Mouse (Mus musculus): ENCODE results near the gene Rarb. TPM values are rescaled to one million over a fixed set of nuclear protein-coding genes. Genes with fewer than 3 reads are reported as not detected.

The Rarb gene
- polyA plus RNA-seq (2012; rRNA removed): 19.8 and 20.0 TPM in 2 replicates

GRCm38 (mm10) chr14:16818602-16819250 lies at the start of gene Rarb:
Rarb (minus strand) TSS chr14:16819156.
- no peak for DNase-seq (ENCODE audit: low read depth)
- TF ChIP-seq CTCF (IDR thresholded peaks at IDR 0.05; ENCODE audit: borderline replicate concordance, extremely low read depth, insufficient read depth, insufficient read length) (no peak), POLR2A (IDR thresholded peaks at IDR 0.05; ENCODE audit: borderline replicate concordance, extremely low read depth, insufficient read depth, insufficient read length, poor library complexity, severe bottlenecking) (no peak)

- no peak for DNase-seq (ENCODE audit: low read depth)
- TF ChIP-seq POLR2A (IDR thresholded peaks at IDR 0.05; ENCODE audit: borderline replicate concordance, extremely low read depth, insufficient read depth, insufficient read length, poor library complexity, severe bottlenecking) (no peak), CTCF (IDR thresholded peaks at IDR 0.05; ENCODE audit: borderline replicate concordance, extremely low read depth, insufficient read depth, insufficient read length) (no peak)
Measured at GRCm38 (mm10) chr14:16842036-16842435, 23.1 kb upstream of the Rarb start.

GRCm38 (mm10) chr14:16841597-16841989 lies 22.6 kb upstream of the Rarb start:
- DNase-seq (ENCODE audit: low read depth): no peak
- TF ChIP-seq POLR2A (IDR thresholded peaks at IDR 0.05; ENCODE audit: borderline replicate concordance, extremely low read depth, insufficient read depth, insufficient read length, poor library complexity, severe bottlenecking) (no peak), CTCF (IDR thresholded peaks at IDR 0.05; ENCODE audit: borderline replicate concordance, extremely low read depth, insufficient read depth, insufficient read length) (no peak)

GRCm38 (mm10) chr14:16840951-16841596 lies 22.1 kb upstream of the Rarb start:
- no peak for TF ChIP-seq POLR2A (IDR thresholded peaks at IDR 0.05; ENCODE audit: borderline replicate concordance, extremely low read depth, insufficient read depth, insufficient read length, poor library complexity, severe bottlenecking)
- no peak for TF ChIP-seq CTCF (IDR thresholded peaks at IDR 0.05; ENCODE audit: borderline replicate concordance, extremely low read depth, insufficient read depth, insufficient read length)
- DNase-seq (ENCODE audit: low read depth): peak; percentile 86

- TF ChIP-seq CTCF (IDR thresholded peaks at IDR 0.05; ENCODE audit: borderline replicate concordance, extremely low read depth, insufficient read depth, insufficient read length) (no peak), POLR2A (IDR thresholded peaks at IDR 0.05; ENCODE audit: borderline replicate concordance, extremely low read depth, insufficient read depth, insufficient read length, poor library complexity, severe bottlenecking) (no peak)
- no peak for DNase-seq (ENCODE audit: low read depth)
Measured at GRCm38 (mm10) chr14:16840135-16840534, 21.2 kb upstream of the Rarb start.

GRCm38 (mm10) chr14:16815096-16815741 lies 3.7 kb downstream of the Rarb start:
- DNase-seq (ENCODE audit: low read depth): peak; percentile 42
- no peak for TF ChIP-seq CTCF (IDR thresholded peaks at IDR 0.05; ENCODE audit: borderline replicate concordance, extremely low read depth, insufficient read depth, insufficient read length)
- TF ChIP-seq POLR2A (IDR thresholded peaks at IDR 0.05; ENCODE audit: borderline replicate concordance, extremely low read depth, insufficient read depth, insufficient read length, poor library complexity, severe bottlenecking): no peak

- no peak for DNase-seq (ENCODE audit: low read depth)
- no peak for TF ChIP-seq CTCF (IDR thresholded peaks at IDR 0.05; ENCODE audit: borderline replicate concordance, extremely low read depth, insufficient read depth, insufficient read length)
- no peak for TF ChIP-seq POLR2A (IDR thresholded peaks at IDR 0.05; ENCODE audit: borderline replicate concordance, extremely low read depth, insufficient read depth, insufficient read length, poor library complexity, severe bottlenecking)
Measured at GRCm38 (mm10) chr14:16806155-16806554, 12.8 kb downstream of the Rarb start.

GRCm38 (mm10) chr14:16790161-16790560 lies 28.8 kb downstream of the Rarb start:
- no peak for DNase-seq (ENCODE audit: low read depth)
- TF ChIP-seq CTCF (IDR thresholded peaks at IDR 0.05; ENCODE audit: borderline replicate concordance, extremely low read depth, insufficient read depth, insufficient read length): no peak
- no peak for TF ChIP-seq POLR2A (IDR thresholded peaks at IDR 0.05; ENCODE audit: borderline replicate concordance, extremely low read depth, insufficient read depth, insufficient read length, poor library complexity, severe bottlenecking)

- TF ChIP-seq CTCF (IDR thresholded peaks at IDR 0.05; ENCODE audit: borderline replicate concordance, extremely low read depth, insufficient read depth, insufficient read length) (no peak), POLR2A (IDR thresholded peaks at IDR 0.05; ENCODE audit: borderline replicate concordance, extremely low read depth, insufficient read depth, insufficient read length, poor library complexity, severe bottlenecking) (no peak)
- DNase-seq (ENCODE audit: low read depth): no peak
Measured at GRCm38 (mm10) chr14:16781942-16782541, 36.9 kb downstream of the Rarb start.

- TF ChIP-seq POLR2A (IDR thresholded peaks at IDR 0.05; ENCODE audit: borderline replicate concordance, extremely low read depth, insufficient read depth, insufficient read length, poor library complexity, severe bottlenecking) (no peak), CTCF (IDR thresholded peaks at IDR 0.05; ENCODE audit: borderline replicate concordance, extremely low read depth, insufficient read depth, insufficient read length) (no peak)
- DNase-seq (ENCODE audit: low read depth): no peak
Measured at GRCm38 (mm10) chr14:16776723-16777381, 42.1 kb downstream of the Rarb start.

GRCm38 (mm10) chr14:16772927-16773326 lies 46.0 kb downstream of the Rarb start:
- no peak for DNase-seq (ENCODE audit: low read depth)

More at GRCm38 (mm10) chr14:16772927-16773326, 46.0 kb downstream of the Rarb start:
- TF ChIP-seq CTCF (IDR thresholded peaks at IDR 0.05; ENCODE audit: borderline replicate concordance, extremely low read depth, insufficient read depth, insufficient read length) (no peak), POLR2A (IDR thresholded peaks at IDR 0.05; ENCODE audit: borderline replicate concordance, extremely low read depth, insufficient read depth, insufficient read length, poor library complexity, severe bottlenecking) (no peak)

Data from brain, embryonic 14.5 days (tissue).